Mouse (Mus musculus) granulocyte monocyte progenitor cell, adult 5-6 weeks (primary cell): ENCODE data around the gene Fank1. TPM values are rescaled to one million over a fixed set of nuclear protein-coding genes. Genes with fewer than 3 reads are reported as not detected.

Experiments used
- ATAC-seq: replicated peaks from 2 replicates; pipeline ENCODE4 v1.8.0; 2016; ENCODE audit warnings: mild to moderate bottlenecking, moderate TSS enrichment, inconsistent platforms; ENCODE audit not compliant: poor library complexity, severe bottlenecking
- total RNA-seq, 2 experiments: library from RNA; stranded (forward) in 1 of 2; stranded (reverse) in 1 of 2; fragments of 200-712, 200-1000 nt in 1 of 2; fragments of >200 nt in 1 of 2; fragmentation: Nextera tagmentation in 1 of 2; gene quantifications; 2 replicates each; pipeline ENCODE4 v1.2.3; 2014 to 2017

The Fank1 gene
- total RNA-seq, 2 experiments from 2014 or later = not detected

GRCm38 (mm10) chr7:133812927-133813326, 36.3 kb downstream of the Fank1 start:
- no peak for ATAC-seq

- no peak for ATAC-seq
Observed at GRCm38 (mm10) chr7:133813331-133813730, 36.7 kb downstream of the Fank1 start.

- no peak for ATAC-seq
Observed at GRCm38 (mm10) chr7:133823751-133824150, 47.1 kb downstream of the Fank1 start.

GRCm38 (mm10) chr7:133824579-133824978, 47.9 kb downstream of the Fank1 start:
- ATAC-seq = no peak; the same call in 1 of the 2 replicates

- ATAC-seq = no peak
Observed at GRCm38 (mm10) chr7:133828514-133828913, 51.9 kb downstream of the Fank1 start.

- ATAC-seq = no peak
Observed at GRCm38 (mm10) chr7:133829579-133829978, 52.9 kb downstream of the Fank1 start.

- ATAC-seq = no peak
Observed at GRCm38 (mm10) chr7:133839546-133839945, 62.9 kb downstream of the Fank1 start.

- ATAC-seq = no peak
Observed at GRCm38 (mm10) chr7:133842079-133842478, 65.4 kb downstream of the Fank1 start.

- ATAC-seq = no peak
Observed at GRCm38 (mm10) chr7:133847175-133847574, 70.5 kb downstream of the Fank1 start.

GRCm38 (mm10) chr7:133848180-133848579, 71.5 kb downstream of the Fank1 start:
- no peak for ATAC-seq

- peak; percentile 40; the same call in 1 of the 2 replicates for ATAC-seq
Observed at GRCm38 (mm10) chr7:133850735-133851134, 74.1 kb downstream of the Fank1 start.

- ATAC-seq = peak; percentile 92
Observed at GRCm38 (mm10) chr7:133856278-133856677, 79.6 kb downstream of the Fank1 start.

GRCm38 (mm10) chr7:133858506-133858905, 81.8 kb downstream of the Fank1 start:
- no peak for ATAC-seq

- ATAC-seq = no peak
Observed at GRCm38 (mm10) chr7:133859548-133859947, 82.9 kb downstream of the Fank1 start.

- no peak for ATAC-seq
Observed at GRCm38 (mm10) chr7:133862233-133862632, 85.6 kb downstream of the Fank1 start.

GRCm38 (mm10) chr7:133862723-133863122, 86.1 kb downstream of the Fank1 start:
- no peak for ATAC-seq

- no peak for ATAC-seq
Observed at GRCm38 (mm10) chr7:133863151-133863550, 86.5 kb downstream of the Fank1 start.

- ATAC-seq = no peak
Observed at GRCm38 (mm10) chr7:133863684-133864083, 87.0 kb downstream of the Fank1 start.

GRCm38 (mm10) chr7:133870265-133870664, 93.6 kb downstream of the Fank1 start:
- ATAC-seq = peak; percentile 56

- no peak for ATAC-seq
Observed at GRCm38 (mm10) chr7:133872701-133873100, 96.0 kb downstream of the Fank1 start.

GRCm38 (mm10) chr7:133876139-133876538, 99.5 kb downstream of the Fank1 start:
- ATAC-seq = no peak

- ATAC-seq = no peak
Observed at GRCm38 (mm10) chr7:133876646-133877342, 100.1 kb downstream of the Fank1 start.
